Mouse (Mus musculus) thymus, postnatal 10 days (tissue): ENCODE measurements around the gene Fam198a.
"Not testable (repeated sequence)": the region's sequence is repeated elsewhere in the genome, so short reads cannot be mapped to it uniquely, and the experiment has no call there.

Source experiments
- DNase-seq, 2 experiments: peaks; one replicate each; pipeline ENCODE4 v3.0.0; 2021; ENCODE audit warnings: low spot score in 2 of 2

Gene Fam198a

DNA sequence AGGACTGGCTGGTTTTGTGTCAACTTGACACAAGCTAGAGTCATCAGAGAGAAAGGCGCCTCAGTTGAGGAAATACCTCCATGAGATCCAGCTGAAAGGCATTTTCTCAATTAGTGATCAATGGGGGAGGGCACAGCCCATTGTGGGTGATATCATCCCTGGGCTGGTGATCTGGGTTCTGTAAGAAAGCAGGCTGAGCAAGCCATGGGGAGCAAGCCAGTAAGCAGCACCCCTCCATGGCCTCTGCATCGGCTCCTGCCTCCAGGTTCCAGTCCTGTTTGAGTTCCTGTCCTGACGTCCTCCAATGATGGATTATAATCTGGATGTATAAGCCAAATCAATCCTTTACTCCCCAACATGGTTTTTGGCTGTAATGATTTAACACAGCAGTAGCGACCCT is 70.4 kb downstream of the Fam198a start:
- not testable (repeated sequence) for DNase-seq

DNA sequence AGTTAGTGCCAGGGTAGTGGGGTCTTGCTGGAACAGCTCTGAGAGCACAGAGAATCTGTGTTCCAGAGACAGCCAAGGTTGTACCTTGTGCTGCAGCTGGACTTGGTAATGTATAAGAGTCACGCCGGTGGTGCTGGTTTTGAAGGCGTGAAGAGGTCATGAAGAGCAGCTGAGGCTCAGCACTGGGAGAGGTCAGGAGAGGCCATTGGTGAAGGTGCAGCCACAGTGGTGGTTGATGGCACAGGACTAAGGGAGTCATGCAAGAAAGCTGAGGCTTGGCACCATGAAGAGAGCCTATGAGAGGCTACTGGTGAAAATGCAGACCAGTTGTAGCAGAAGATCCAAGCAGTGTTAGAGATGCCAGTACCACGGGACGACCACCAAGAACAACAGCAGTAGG is 70.8 kb downstream of the Fam198a start:
- DNase-seq = no peak

DNA sequence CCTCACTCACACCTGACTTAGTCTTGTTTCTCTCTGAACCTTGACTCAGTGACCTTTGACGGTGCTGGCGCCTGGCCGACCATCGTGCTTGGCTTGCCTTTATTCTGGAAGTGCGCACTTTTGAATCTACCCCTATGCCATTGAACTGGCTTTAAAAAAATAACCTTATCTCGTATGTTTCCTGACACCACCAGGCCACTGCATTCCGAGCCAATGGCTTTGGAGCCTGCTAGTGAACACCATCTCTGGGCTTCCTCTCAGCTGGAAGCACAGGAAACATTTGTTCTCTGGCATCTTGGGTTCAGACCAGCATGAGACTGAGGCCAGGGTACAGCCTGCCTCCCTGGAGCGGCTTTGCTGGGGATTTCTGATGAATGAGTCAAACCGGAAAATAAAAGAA is 72.0 kb downstream of the Fam198a start:
- DNase-seq = no peak

DNA sequence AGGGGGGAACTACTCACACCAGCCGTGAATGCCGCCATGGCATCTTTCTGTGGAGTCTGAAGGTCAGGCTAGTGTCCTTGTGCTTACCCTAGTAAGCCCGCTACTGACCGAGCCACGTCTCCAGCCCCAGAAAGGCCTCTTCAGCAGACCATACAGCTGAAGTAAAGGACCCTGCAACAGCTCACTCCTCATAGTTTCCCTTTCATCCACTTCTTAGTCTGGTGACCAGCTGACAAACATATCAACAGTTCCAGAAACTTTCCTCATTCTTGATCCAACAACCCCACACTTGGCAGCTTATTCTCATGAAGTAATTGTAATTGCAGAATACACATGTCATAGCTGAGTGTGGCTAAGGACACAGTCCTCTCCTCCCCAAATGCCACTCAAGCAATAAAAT is 73.1 kb downstream of the Fam198a start:
- DNase-seq = no peak

DNA sequence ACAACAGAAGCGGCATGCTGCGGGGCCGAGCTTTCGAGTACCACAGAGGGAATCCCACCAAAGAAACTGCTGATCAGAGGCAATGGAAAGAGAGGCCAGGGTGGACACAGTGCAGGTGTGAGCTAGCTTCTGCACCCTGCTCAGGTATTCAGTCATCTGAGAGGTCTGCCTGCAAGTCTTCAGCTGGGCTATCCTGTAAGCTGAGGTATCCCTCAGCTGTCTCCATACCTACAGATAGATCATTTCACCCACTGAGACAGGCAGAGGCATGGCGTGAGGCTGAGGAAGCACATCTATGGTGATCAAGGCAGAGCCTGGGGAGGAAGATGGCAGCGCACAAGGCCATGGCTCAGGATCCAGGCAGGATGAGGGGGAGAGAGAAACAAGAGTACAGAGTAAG is 73.6 kb downstream of the Fam198a start:
- no peak for DNase-seq

DNA sequence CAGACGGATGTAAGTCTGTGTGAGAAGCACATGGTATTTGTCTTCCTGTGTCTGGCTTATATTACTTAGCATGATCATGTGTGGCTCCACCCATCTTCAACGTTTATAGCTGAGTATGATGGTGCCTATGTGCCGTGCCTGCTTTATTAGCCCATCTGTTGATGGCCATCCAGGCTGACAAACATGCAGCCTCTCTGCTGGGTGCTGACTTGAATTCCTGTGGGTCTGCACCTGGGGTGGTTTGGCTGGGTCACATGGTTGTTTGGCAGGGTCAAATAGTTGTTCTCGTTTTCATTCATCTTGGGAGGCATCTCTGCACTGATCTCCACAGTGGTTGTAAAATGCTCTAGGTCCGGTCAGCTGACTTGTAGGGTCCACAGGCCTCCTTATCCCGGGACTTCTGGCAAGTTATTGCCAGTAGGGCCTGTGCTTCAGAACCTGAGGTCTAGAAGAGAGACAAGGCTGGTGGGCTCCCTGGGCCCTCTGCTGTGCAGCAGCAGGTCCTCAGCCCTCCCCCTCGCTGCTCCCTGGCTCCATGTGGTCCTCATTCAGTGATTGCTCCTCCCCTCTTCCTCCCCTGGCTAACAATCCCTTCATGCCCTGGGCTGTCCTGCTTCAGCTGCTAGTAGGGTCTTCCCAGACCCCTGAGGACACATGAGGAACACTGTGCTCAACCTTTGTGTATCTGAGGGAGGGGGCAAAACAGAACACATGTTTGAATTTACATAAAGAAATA is 75.2 kb downstream of the Fam198a start:
- no peak for DNase-seq

DNA sequence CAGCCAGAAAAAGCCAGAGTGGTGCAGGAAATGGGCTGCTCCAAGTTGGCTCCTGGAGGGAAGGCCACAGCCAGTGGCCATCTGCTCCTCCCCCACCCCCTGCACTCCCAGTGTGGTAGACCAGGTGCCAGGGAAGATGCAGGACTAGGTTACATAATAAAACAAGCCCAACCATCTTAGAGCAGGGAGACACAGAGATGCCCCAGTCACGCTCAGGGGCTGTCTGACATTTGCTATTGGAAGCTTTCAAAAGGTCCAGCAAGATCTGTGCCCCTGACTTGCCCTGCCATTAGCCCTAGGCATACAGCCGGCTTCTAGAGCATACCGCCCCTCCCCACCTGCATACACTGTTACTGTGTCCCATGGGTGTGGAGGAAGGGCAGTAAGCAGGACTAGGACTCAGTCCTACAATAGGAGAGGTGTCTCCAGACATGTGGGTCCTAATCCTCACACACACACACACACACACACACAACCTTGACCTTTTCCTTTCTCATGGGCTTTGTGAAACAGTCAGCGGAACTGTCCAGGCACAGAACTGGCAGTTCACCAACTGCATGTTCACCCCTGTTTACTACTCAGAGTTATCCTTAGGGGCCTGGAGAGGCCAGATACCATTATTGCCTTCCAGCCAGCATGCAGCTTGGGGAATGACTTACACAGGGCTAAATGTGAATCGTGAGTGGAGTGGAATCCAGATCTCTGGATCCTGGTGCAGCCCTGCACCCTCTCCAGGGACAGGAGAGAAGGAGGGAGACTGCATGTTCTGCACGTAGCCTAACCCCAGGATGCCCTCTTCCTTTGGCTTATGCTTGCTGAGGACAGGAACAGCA is 76.5 kb downstream of the Fam198a start:
- no peak for DNase-seq

DNA sequence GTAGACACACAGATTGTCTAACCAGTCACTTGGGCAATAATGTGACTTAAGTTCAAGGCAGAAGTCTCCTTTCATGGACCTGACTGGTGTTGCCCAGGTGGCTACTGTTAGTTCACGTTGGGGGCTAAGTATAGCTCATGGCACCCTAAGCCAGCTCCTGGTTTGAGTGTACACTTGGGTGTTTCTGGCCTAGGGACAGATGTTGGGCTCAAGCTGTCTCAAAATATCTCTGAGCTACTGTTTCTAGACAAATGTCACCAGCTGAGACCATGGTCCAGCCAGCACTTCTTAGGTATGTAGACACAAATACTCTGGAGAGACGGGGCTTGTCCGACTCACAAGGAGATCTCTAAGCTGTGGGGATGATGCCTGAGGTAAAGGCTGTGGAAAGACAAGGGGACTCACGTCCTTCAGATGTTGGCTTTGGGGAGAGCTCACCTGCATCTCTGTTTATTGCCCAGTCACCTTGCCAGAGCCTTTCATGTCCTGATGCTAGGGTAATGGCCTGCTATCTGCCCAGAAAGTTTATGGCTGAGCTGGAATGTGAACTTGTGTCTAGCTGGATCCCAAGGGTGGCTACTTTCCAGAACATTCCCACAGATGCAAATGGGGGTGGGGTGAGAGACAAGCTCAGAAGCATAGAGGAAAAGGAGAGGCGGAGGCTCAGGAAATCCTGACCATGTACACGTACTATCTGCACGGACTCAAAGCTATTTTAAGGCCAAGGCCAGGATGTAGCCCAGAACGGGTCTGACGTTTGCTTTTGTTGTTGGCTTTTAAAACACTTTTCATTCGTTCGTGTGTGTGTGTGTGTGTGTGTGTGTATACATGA is 77.3 kb downstream of the Fam198a start:
- no peak for DNase-seq

DNA sequence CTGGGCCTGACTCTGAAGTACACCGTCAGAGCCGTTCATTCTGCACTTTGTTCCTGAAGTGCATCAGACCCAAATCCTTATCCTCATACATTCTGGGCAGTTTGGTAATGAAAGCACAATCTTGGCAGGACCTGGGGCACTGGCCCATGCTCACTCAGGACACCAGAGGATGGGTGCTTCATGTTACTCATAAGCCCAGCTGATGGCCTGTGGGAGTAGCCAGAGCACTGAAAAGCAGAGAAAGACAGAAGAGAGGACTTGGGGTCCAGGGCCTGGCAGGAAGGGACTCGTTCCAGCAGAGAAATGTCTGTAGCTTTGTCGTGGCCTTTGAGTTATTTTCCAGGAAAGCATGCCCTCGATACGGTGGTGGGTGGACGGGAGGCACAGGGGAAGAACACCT is 79.0 kb downstream of the Fam198a start:
- DNase-seq = no peak
